Mouse (Mus musculus) frontal cortex, postnatal 14 days (tissue): ENCODE results near the gene Dap3.
"Not testable (repeated sequence)": the region's sequence is repeated elsewhere in the genome, so short reads cannot be mapped to it uniquely, and the experiment has no call there.

Experiments
- DNase-seq, 2 experiments: peaks; one replicate each; pipeline ENCODE4 v3.0.0; 2022; ENCODE audit warnings: low spot score in 2 of 2

Gene Dap3

GRCm38 (mm10) chr3:88913511-88914383, 37.2 kb downstream of the Dap3 start, which contains the start of gene Msto1:
Msto1 (minus strand) TSS chr3:88913999.
- peak; percentile 83 to 91 for DNase-seq

GRCm38 (mm10) chr3:88912585-88912984, 38.4 kb downstream of the Dap3 start:
- no peak for DNase-seq

- DNase-seq = no peak
Measured at GRCm38 (mm10) chr3:88906393-88907159, 44.4 kb downstream of the Dap3 start.

DNA sequence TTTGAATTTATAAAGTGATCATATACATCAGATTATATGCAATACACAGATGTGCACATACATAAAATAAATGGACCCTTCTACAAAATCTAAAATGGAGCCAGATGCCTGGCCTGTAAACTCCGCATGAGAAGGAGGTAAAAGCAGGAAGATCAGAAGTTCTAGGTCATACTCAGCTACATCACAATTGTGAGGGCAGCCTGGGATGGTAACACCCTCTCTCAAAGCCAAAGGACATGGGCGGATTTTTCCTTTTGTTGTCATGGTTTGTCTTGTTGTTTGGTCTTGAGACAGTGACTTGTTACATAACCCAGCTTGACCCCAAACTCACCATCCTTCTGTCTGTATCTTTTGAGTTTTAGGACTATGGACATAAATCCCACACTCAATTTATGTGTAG, 45.2 kb downstream of the Dap3 start:
- DNase-seq = no peak

- DNase-seq = no peak
Measured at GRCm38 (mm10) chr3:88905209-88905608, 45.8 kb downstream of the Dap3 start.

DNA sequence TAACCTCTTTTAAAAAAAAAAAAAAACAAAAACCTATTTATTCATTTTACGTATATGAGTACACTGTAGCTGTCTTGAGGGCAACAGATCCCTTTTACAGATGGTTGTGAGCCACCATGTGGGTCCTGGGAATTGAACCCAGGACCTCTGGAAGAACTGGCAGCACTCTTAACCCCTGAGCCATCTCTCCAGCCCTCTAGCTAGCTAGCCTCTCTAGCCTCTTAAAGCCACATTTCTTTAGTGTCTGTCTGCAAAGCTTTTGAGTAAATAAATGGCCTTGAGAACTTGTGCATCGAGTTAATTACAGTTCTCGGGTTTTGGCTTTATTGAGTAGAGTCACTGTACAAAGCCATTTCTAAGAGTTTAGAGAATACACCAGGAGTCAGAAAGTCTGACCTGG, 46.2 kb downstream of the Dap3 start:
- no peak for DNase-seq

GRCm38 (mm10) chr3:88893011-88893410, 58.0 kb downstream of the Dap3 start:
- not testable (repeated sequence) for DNase-seq

DNA sequence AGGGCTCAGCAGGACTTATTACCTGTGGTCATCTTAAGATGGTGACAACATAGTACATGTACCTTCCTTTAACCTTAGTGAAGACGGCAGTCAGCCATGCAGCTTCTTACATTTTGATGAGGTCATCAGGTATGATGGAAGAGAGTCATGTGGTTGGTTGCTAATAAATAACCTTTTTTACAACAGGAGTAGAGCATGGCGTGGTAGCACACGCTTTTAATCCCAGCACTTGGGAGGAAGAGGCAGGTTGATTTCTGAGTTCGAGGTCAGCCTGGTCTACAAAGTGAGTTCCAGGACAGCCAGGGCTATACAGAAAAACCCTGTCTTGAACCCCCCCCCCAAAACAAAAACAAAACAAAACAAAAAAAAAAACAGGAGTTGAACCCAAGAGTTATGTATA, 68.4 kb downstream of the Dap3 start:
- not testable (repeated sequence) for DNase-seq
